ENCODE assay signal across 15 mouse cellular contexts in the genomic region with DNA sequence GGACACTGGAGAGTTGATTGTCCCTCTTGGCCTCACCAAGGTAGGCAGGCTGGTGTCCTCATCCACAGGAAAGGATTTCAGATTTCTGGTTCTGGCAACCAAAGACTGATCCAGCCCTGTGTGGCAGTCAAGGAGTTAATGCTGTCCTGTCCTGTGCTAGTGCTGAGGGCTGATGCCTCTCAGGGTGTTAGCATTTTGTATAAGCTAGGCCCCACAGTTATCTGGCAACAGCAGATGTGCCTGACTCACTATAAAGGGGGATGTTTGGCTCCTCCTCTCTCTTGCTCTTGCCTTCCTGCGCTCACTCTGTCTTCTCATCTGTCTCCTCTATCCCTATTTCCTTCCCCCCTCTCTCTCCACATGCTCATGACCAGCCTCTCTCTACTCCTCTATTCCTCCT.
DNase-seq lines count a peak whose midpoint lies in the region; ATAC-seq and TF ChIP-seq lines count a peak whose summit lies in the region.
"Had no signal": no experiment of that assay in that cellular context is flagged by ENCODE, and none has a peak within 500 bp of the region (broad histone marks: within the 10 kb centered on the region; RNA-seq: fewer than 3 reads in every experiment).

No protein-coding gene starts in this region.

- peak; percentile 76 for TF ChIP-seq EP300 in liver, embryonic 14.5 days (IDR thresholded peaks at IDR 0.05; ENCODE audit: low read depth)

- peak; percentile 37 for DNase-seq in spleen, adult 12 weeks (ENCODE audit: low spot score)
- DNase-seq in spleen, adult 18-20 months = no peak
- peak; percentile 83 for DNase-seq in c-Kit-positive CD71-positive TER-119-positive erythroid progenitor cells, embryonic 14.5 days (ENCODE audit: low spot score)
- DNase-seq in liver, embryonic 14.5 days (ENCODE audit: low read depth in 3 of 3, low spot score in 3 of 3) = peak; percentile 80 to 85 (median 83)
- DNase-seq in layer of hippocampus, postnatal 14 days (ENCODE audit: low spot score in 2 of 2) = no peak
- no peak for DNase-seq in kidney, adult 2 months
- no peak for DNase-seq in limb, embryonic 10.5 days (ENCODE audit: low spot score)
- DNase-seq: cerebellum, adult 18-20 months; heart, postnatal 14 days; right cerebral cortex, postnatal 4 days had no signal

- H3K36me3 ChIP-seq in liver, embryonic 14.5 days (replicated peaks; ENCODE audit: control insufficient read depth, insufficient read depth, low read depth) = no peaks in the 10 kb centered on the region
- H3K36me3 ChIP-seq in stomach, embryonic 15.5 days = no peaks in the 10 kb centered on the region
- no peaks in the 10 kb centered on the region for H3K36me3 ChIP-seq in kidney, adult 2 months (ENCODE audit: control insufficient read depth, insufficient read depth, low read length)
- no peaks in the 10 kb centered on the region for H3K36me3 ChIP-seq in limb, embryonic 10.5 days
- H3K36me3 ChIP-seq: limb, embryonic 12.5 days; midbrain, embryonic 10.5 days had no signal

- ATAC-seq in liver, embryonic 14.5 days (ENCODE audit: insufficient read depth) = peak; percentile 95
- peak; percentile 85 for ATAC-seq in stomach, embryonic 15.5 days (ENCODE audit: insufficient read depth, low FRiP score, low read depth)
- ATAC-seq: forebrain, embryonic 13.5 days; hindbrain, embryonic 16.5 days had no signal

- H3K4me3 ChIP-seq in liver, embryonic 14.5 days (ENCODE audit: insufficient read depth in 1 of 2, low read depth in 2 of 2, low read length in 2 of 2) = peak overlapping the region; percentile 31 to 33
- no peak overlapping the region for H3K4me3 ChIP-seq in stomach, embryonic 15.5 days (replicated peaks)
- no peak overlapping the region for H3K4me3 ChIP-seq in kidney, adult 2 months (ENCODE audit: insufficient read depth, low read depth, low read length)
- no peak overlapping the region for H3K4me3 ChIP-seq in limb, embryonic 10.5 days
- H3K4me3 ChIP-seq: forebrain, embryonic 13.5 days; limb, embryonic 12.5 days; midbrain, embryonic 10.5 days had no signal

- peak overlapping the region; percentile 53 for H3K9ac ChIP-seq in liver, embryonic 14.5 days (replicated peaks)
- no peak overlapping the region for H3K9ac ChIP-seq in stomach, embryonic 15.5 days
- H3K9ac ChIP-seq: forebrain, embryonic 13.5 days; limb, embryonic 12.5 days had no signal

- H3K4me2 ChIP-seq in liver, embryonic 14.5 days (ENCODE audit: low read depth) = peak overlapping the region; percentile 66
- H3K4me2 ChIP-seq in stomach, embryonic 15.5 days = no peak overlapping the region
- H3K4me2 ChIP-seq: forebrain, embryonic 13.5 days; limb, embryonic 12.5 days had no signal

- peak overlapping the region; percentile 92 for H3K27ac ChIP-seq in liver, embryonic 14.5 days
- H3K27ac ChIP-seq in stomach, embryonic 15.5 days = no peak overlapping the region
- H3K27ac ChIP-seq in kidney, adult 2 months (ENCODE audit: insufficient read depth, low read depth, low read length) = no peak overlapping the region
- H3K27ac ChIP-seq in limb, embryonic 10.5 days = no peak overlapping the region
- H3K27ac ChIP-seq: forebrain, embryonic 13.5 days; limb, embryonic 12.5 days; midbrain, embryonic 10.5 days had no signal

- no peaks in the 10 kb centered on the region for H3K9me3 ChIP-seq in liver, embryonic 14.5 days (ENCODE audit: control insufficient read depth, low read length)
- H3K9me3 ChIP-seq in stomach, embryonic 15.5 days = no peaks in the 10 kb centered on the region
- no peaks in the 10 kb centered on the region for H3K9me3 ChIP-seq in limb, embryonic 10.5 days (replicated peaks)
- H3K9me3 ChIP-seq: forebrain, embryonic 13.5 days; limb, embryonic 12.5 days; midbrain, embryonic 10.5 days had no signal

- TF ChIP-seq CTCF in liver, embryonic 14.5 days (IDR thresholded peaks at IDR 0.05; ENCODE audit: low read depth) = no peak
- no peak for TF ChIP-seq CTCF in kidney, adult 2 months (conservative IDR thresholded peaks at IDR 0.05; ENCODE audit: insufficient read depth, insufficient read length, low read depth, low read length)

- H3K27me3 ChIP-seq in liver, embryonic 14.5 days (ENCODE audit: control insufficient read depth, insufficient read depth, low read length) = no peaks in the 10 kb centered on the region
- no peaks in the 10 kb centered on the region for H3K27me3 ChIP-seq in stomach, embryonic 15.5 days (replicated peaks)
- H3K27me3 ChIP-seq in kidney, adult 2 months (replicated peaks; ENCODE audit: control insufficient read depth, insufficient read depth, low read length) = no peaks in the 10 kb centered on the region
- H3K27me3 ChIP-seq in limb, embryonic 10.5 days (ENCODE audit: low read depth, poor library complexity, severe bottlenecking) = peaks cover 44% of the 10 kb centered on the region
- H3K27me3 ChIP-seq: forebrain, embryonic 13.5 days had no signal

- H3K4me1 ChIP-seq in liver, embryonic 14.5 days (replicated peaks; ENCODE audit: control insufficient read depth in 2 of 2, insufficient read depth in 2 of 2, low read length in 1 of 2) = peaks cover 5 to 17% of the 10 kb centered on the region in 2 experiments
- no peaks in the 10 kb centered on the region for H3K4me1 ChIP-seq in stomach, embryonic 15.5 days
- no peaks in the 10 kb centered on the region for H3K4me1 ChIP-seq in kidney, adult 2 months (ENCODE audit: control insufficient read depth, insufficient read depth, low read length)
- H3K4me1 ChIP-seq in limb, embryonic 10.5 days = peaks cover 4% of the 10 kb centered on the region; the same call in 1 of the 2 replicates
- H3K4me1 ChIP-seq: forebrain, embryonic 13.5 days; limb, embryonic 12.5 days; midbrain, embryonic 10.5 days had no signal

- no peak for TF ChIP-seq POLR2A in kidney, adult 2 months (IDR thresholded peaks at IDR 0.05; ENCODE audit: low read depth, low read length)

- WGBS in liver, embryonic 14.5 days (ENCODE audit: insufficient replicate concordance) = 9% methylated on average over 1 of the region's 1 CpGs
- WGBS in stomach, embryonic 15.5 days = 33% methylated on average over 1 of the region's 1 CpGs
- 67% methylated on average over 1 of the region's 1 CpGs for WGBS in kidney, adult 2 months
- 30% methylated on average over 1 of the region's 1 CpGs for WGBS in limb, embryonic 10.5 days

Comparison
In these comparisons a context has a peak if more than half of its experiments do, and no peak if none do; other contexts are left out.
1. DNase-seq: peak in spleen, adult 12 weeks (single experiment), c-Kit-positive CD71-positive TER-119-positive erythroid progenitor cells, embryonic 14.5 days (single experiment) and liver, embryonic 14.5 days (3 of 3); none in spleen, adult 18-20 months (0 of 2), layer of hippocampus, postnatal 14 days (0 of 2), kidney, adult 2 months (single experiment) and limb, embryonic 10.5 days (single experiment).
2. H3K4me3 ChIP-seq: peak in liver, embryonic 14.5 days (2 of 2); none in stomach, embryonic 15.5 days (single experiment), kidney, adult 2 months (single experiment) and limb, embryonic 10.5 days (single experiment).